Mouse (Mus musculus) cerebellum, postnatal 10 days (tissue): ENCODE measurements around the gene Iqgap1.
A peak's percentile ranks its signal among the peaks of the same experiment; 100 is the strongest.

Source experiments
- DNase-seq, 2 experiments: peaks; one replicate each; pipeline ENCODE4 v3.0.0; 2021; ENCODE audit warnings: mixed read lengths in 2 of 2

The Iqgap1 gene

GRCm38 (mm10) chr7:80802412-80803160 lies 23.2 kb downstream of the Iqgap1 start:
- no peak for DNase-seq

GRCm38 (mm10) chr7:80799307-80799706 lies 26.5 kb downstream of the Iqgap1 start:
- DNase-seq = no peak

GRCm38 (mm10) chr7:80796805-80797567 lies 28.8 kb downstream of the Iqgap1 start:
- no peak for DNase-seq

GRCm38 (mm10) chr7:80796258-80796657 lies 29.5 kb downstream of the Iqgap1 start:
- no peak for DNase-seq

- DNase-seq = no peak
Observed at GRCm38 (mm10) chr7:80789534-80789933, 36.2 kb downstream of the Iqgap1 start.

GRCm38 (mm10) chr7:80789061-80789460 lies 36.7 kb downstream of the Iqgap1 start:
- no peak for DNase-seq

GRCm38 (mm10) chr7:80788002-80788401 lies 37.8 kb downstream of the Iqgap1 start:
- DNase-seq = no peak

GRCm38 (mm10) chr7:80786746-80787145 lies 39.0 kb downstream of the Iqgap1 start:
- DNase-seq = no peak

GRCm38 (mm10) chr7:80783841-80784240 lies 41.9 kb downstream of the Iqgap1 start:
- no peak for DNase-seq

GRCm38 (mm10) chr7:80782155-80783109 lies 43.3 kb downstream of the Iqgap1 start:
- DNase-seq = no peak

- peak in 1 of 2 experiments; percentile 38 for DNase-seq
Observed at GRCm38 (mm10) chr7:80781444-80782120, 44.2 kb downstream of the Iqgap1 start.

- DNase-seq = no peak
Observed at GRCm38 (mm10) chr7:80778958-80779669, 46.7 kb downstream of the Iqgap1 start.

GRCm38 (mm10) chr7:80778376-80778775 lies 47.4 kb downstream of the Iqgap1 start:
- DNase-seq = no peak

GRCm38 (mm10) chr7:80777151-80777550 lies 48.6 kb downstream of the Iqgap1 start:
- DNase-seq = no peak

GRCm38 (mm10) chr7:80776090-80776489 lies 49.7 kb downstream of the Iqgap1 start:
- DNase-seq = no peak

- DNase-seq = no peak
Observed at GRCm38 (mm10) chr7:80775448-80775904, 50.3 kb downstream of the Iqgap1 start.

GRCm38 (mm10) chr7:80774615-80775447 lies 50.9 kb downstream of the Iqgap1 start:
- no peak for DNase-seq

GRCm38 (mm10) chr7:80773834-80774614 lies 51.8 kb downstream of the Iqgap1 start:
- DNase-seq = no peak

GRCm38 (mm10) chr7:80770466-80770865 lies 55.3 kb downstream of the Iqgap1 start:
- no peak for DNase-seq

- peak; percentile 83 to 84 for DNase-seq
Observed at GRCm38 (mm10) chr7:80766861-80767312, 58.9 kb downstream of the Iqgap1 start.
